Mouse (Mus musculus): ENCODE measurements around the gene Lrrc72. TPM values are rescaled to one million over a fixed set of nuclear protein-coding genes. Genes with fewer than 3 reads are reported as not detected.

Lrrc72 gene
- not detected in 2 replicates for polyA plus RNA-seq (2014; fragmentation: Nextera tagmentation; extraction: Ambion mirVana)

GRCm38 (mm10) chr12:36253298-36253697 is at the start of gene Lrrc72:
Gene Lrrc72 (minus strand): TSS chr12:36253398.
- H3K4me1 ChIP-seq (ENCODE audit: control insufficient read depth, insufficient read depth, low read length) = no peaks in the 10 kb centered on the region
- no peaks in the 10 kb centered on the region for H3K27me3 ChIP-seq (ENCODE audit: control insufficient read depth, insufficient read depth, low read length)
- no peaks in the 10 kb centered on the region for H3K9me3 ChIP-seq (ENCODE audit: control insufficient read depth, low read length)
- no peak within 1 kb of the TSS for H3K4me3 ChIP-seq (ENCODE audit: low read depth, low read length)
- H3K36me3 ChIP-seq (ENCODE audit: control insufficient read depth, insufficient read depth, low read length) = no peaks in the 10 kb centered on the region
- H3K4me2 ChIP-seq = no peak within 1 kb of the TSS
- no peak within 1 kb of the TSS for H3K27ac ChIP-seq (ENCODE audit: low read depth, low read length)
- no peak for DNase-seq (ENCODE audit: low spot score, missing footprints)
- ATAC-seq (ENCODE audit: low FRiP score) = no peak
- H3K9ac ChIP-seq (ENCODE audit: low read length) = no peak within 1 kb of the TSS
- WGBS = 93% methylated on average over 9 of the region's 9 CpGs

GRCm38 (mm10) chr12:36302326-36302725 is 49.1 kb upstream of the Lrrc72 start:
- H3K27me3 ChIP-seq (ENCODE audit: control insufficient read depth, insufficient read depth, low read length) = no peaks in the 10 kb centered on the region
- H3K9me3 ChIP-seq (ENCODE audit: control insufficient read depth, low read length) = no peaks in the 10 kb centered on the region
- no peak overlapping the region for H3K9ac ChIP-seq (ENCODE audit: low read length)
- no peak overlapping the region for H3K4me3 ChIP-seq (ENCODE audit: low read depth, low read length)
- no peaks in the 10 kb centered on the region for H3K4me1 ChIP-seq (ENCODE audit: control insufficient read depth, insufficient read depth, low read length)
- no peak for ATAC-seq (ENCODE audit: low FRiP score)
- H3K36me3 ChIP-seq (ENCODE audit: control insufficient read depth, insufficient read depth, low read length) = no peaks in the 10 kb centered on the region
- no peak for DNase-seq (ENCODE audit: low spot score, missing footprints)
- no peak overlapping the region for H3K27ac ChIP-seq (ENCODE audit: low read depth, low read length)
- no peak overlapping the region for H3K4me2 ChIP-seq
- WGBS = 88% methylated on average over 12 of the region's 12 CpGs

DNA sequence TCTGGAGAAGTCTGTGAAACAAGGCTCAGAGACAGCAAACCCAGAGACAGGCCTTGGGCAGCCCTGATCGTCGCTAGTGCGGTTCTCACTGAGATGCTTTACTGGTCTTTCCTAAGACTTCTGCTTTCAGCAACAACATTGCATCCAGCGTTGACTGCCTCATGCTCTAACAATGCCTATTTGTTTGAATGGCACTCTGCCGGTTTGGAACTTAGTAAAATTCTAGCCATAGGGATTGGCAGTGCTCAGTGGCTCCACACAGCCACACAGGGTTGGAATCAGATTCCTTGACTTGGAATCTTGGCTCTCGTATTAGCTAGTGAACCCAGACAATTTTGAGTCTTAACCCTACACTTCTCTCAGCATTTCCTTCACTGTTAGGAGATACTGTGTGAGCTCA is 38.1 kb upstream of the Lrrc72 start:
- Histone ChIP-seq H3K27me3 (ENCODE audit: control insufficient read depth, insufficient read depth, low read length) (no peaks in the 10 kb centered on the region), H3K4me1 (ENCODE audit: control insufficient read depth, insufficient read depth, low read length) (no peaks in the 10 kb centered on the region), H3K4me3 (ENCODE audit: low read depth, low read length) (no peak overlapping the region), H3K9me3 (ENCODE audit: control insufficient read depth, low read length) (no peaks in the 10 kb centered on the region), H3K36me3 (ENCODE audit: control insufficient read depth, insufficient read depth, low read length) (no peaks in the 10 kb centered on the region), H3K27ac (ENCODE audit: low read depth, low read length) (no peak overlapping the region), H3K9ac (ENCODE audit: low read length) (no peak overlapping the region), H3K4me2 (no peak overlapping the region)
- ATAC-seq (ENCODE audit: low FRiP score) (no peak), DNase-seq (ENCODE audit: low spot score, missing footprints) (no peak)
- WGBS = 86% methylated on average over 6 of the region's 6 CpGs

- no peaks in the 10 kb centered on the region for H3K9me3 ChIP-seq (ENCODE audit: control insufficient read depth, low read length)
- no peaks in the 10 kb centered on the region for H3K4me1 ChIP-seq (ENCODE audit: control insufficient read depth, insufficient read depth, low read length)
- H3K27me3 ChIP-seq (ENCODE audit: control insufficient read depth, insufficient read depth, low read length) = no peaks in the 10 kb centered on the region
- H3K4me3 ChIP-seq (ENCODE audit: low read depth, low read length) = no peak overlapping the region
- H3K36me3 ChIP-seq (ENCODE audit: control insufficient read depth, insufficient read depth, low read length) = no peaks in the 10 kb centered on the region
- H3K4me2 ChIP-seq = no peak overlapping the region
- H3K27ac ChIP-seq (ENCODE audit: low read depth, low read length) = no peak overlapping the region
- no peak for ATAC-seq (ENCODE audit: low FRiP score)
- 90% methylated on average over 4 of the region's 4 CpGs for WGBS
- no peak overlapping the region for H3K9ac ChIP-seq (ENCODE audit: low read length)
- DNase-seq (ENCODE audit: low spot score, missing footprints) = no peak
Measured at GRCm38 (mm10) chr12:36290465-36290864, 37.3 kb upstream of the Lrrc72 start.

DNA sequence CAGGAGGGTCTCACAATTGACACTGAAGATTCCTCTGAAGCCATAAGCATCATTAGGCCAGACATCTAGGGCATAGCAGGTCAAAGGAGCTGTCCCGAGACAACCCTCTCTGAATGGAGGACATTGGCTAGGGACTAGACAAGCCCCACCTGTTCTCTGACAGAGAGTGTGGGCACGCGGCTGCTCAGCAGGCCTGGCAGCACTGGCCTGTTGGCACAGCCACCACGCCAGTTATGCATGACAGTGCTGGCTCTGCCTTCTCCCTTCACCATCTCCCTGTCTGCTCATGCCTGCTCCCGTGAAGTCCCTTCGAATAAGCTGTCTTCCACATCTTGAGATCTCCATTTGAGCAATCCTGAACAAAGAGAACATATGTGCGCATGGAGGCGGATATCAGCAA is 36.4 kb upstream of the Lrrc72 start:
- H3K4me1 ChIP-seq (ENCODE audit: control insufficient read depth, insufficient read depth, low read length) = no peaks in the 10 kb centered on the region
- 84% methylated on average over 8 of the region's 8 CpGs for WGBS
- no peak overlapping the region for H3K4me3 ChIP-seq (ENCODE audit: low read depth, low read length)
- ATAC-seq (ENCODE audit: low FRiP score) = no peak
- no peak overlapping the region for H3K27ac ChIP-seq (ENCODE audit: low read depth, low read length)
- H3K36me3 ChIP-seq (ENCODE audit: control insufficient read depth, insufficient read depth, low read length) = no peaks in the 10 kb centered on the region
- no peak overlapping the region for H3K9ac ChIP-seq (ENCODE audit: low read length)
- H3K27me3 ChIP-seq (ENCODE audit: control insufficient read depth, insufficient read depth, low read length) = no peaks in the 10 kb centered on the region
- no peak overlapping the region for H3K4me2 ChIP-seq
- no peak for DNase-seq (ENCODE audit: low spot score, missing footprints)
- H3K9me3 ChIP-seq (ENCODE audit: control insufficient read depth, low read length) = no peaks in the 10 kb centered on the region

GRCm38 (mm10) chr12:36274823-36275222 is 21.6 kb upstream of the Lrrc72 start:
- DNase-seq (ENCODE audit: low spot score, missing footprints) (no peak), ATAC-seq (ENCODE audit: low FRiP score) (no peak)
- no peak overlapping the region for H3K27ac ChIP-seq (ENCODE audit: low read depth, low read length)
- H3K9ac ChIP-seq (ENCODE audit: low read length) = no peak overlapping the region
- H3K36me3 ChIP-seq (ENCODE audit: control insufficient read depth, insufficient read depth, low read length) = no peaks in the 10 kb centered on the region
- WGBS = 88% methylated on average over 3 of the region's 3 CpGs
- no peak overlapping the region for H3K4me3 ChIP-seq (ENCODE audit: low read depth, low read length)
- H3K27me3 ChIP-seq (ENCODE audit: control insufficient read depth, insufficient read depth, low read length) = no peaks in the 10 kb centered on the region
- H3K4me2 ChIP-seq = no peak overlapping the region
- H3K9me3 ChIP-seq (ENCODE audit: control insufficient read depth, low read length) = no peaks in the 10 kb centered on the region
- no peaks in the 10 kb centered on the region for H3K4me1 ChIP-seq (ENCODE audit: control insufficient read depth, insufficient read depth, low read length)

DNA sequence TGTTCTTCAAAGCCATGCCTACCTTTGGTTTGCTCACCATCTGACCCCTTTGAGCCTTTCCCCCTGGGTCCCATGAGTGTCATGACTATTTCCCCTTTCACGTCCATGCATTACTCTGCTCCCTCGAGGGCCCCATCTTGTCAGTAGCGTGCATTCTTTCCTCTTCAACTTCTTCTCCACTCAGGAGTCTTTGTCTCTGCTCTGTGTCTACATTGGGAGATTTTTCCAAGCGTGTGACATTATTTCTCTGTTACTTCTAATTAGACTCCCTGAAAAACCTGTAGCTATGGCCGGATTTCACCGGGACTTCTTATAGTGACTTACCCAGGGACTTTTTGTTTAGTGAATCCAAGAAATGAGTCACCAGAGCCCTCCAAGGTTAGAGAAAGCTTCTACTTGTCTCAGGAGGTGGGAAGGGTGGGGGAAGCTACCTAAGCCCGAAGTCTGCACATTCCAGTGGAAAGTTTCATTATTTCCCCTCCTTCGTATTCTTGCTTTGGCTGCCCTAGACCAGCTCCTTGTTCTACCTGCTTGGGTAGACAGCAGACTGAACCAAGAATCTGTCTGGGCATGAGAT is 14.6 kb upstream of the Lrrc72 start:
- ATAC-seq (ENCODE audit: low FRiP score) (no peak), DNase-seq (ENCODE audit: low spot score, missing footprints) (no peak)
- Histone ChIP-seq H3K27ac (ENCODE audit: low read depth, low read length) (no peak overlapping the region), H3K4me1 (ENCODE audit: control insufficient read depth, insufficient read depth, low read length) (no peaks in the 10 kb centered on the region), H3K27me3 (ENCODE audit: control insufficient read depth, insufficient read depth, low read length) (no peaks in the 10 kb centered on the region), H3K9me3 (ENCODE audit: control insufficient read depth, low read length) (no peaks in the 10 kb centered on the region), H3K4me2 (no peak overlapping the region), H3K36me3 (ENCODE audit: control insufficient read depth, insufficient read depth, low read length) (no peaks in the 10 kb centered on the region), H3K9ac (ENCODE audit: low read length) (no peak overlapping the region), H3K4me3 (ENCODE audit: low read depth, low read length) (no peak overlapping the region)
- 88% methylated on average over 8 of the region's 8 CpGs for WGBS

GRCm38 (mm10) chr12:36262116-36262721 is 9.0 kb upstream of the Lrrc72 start:
- Histone ChIP-seq H3K27me3 (ENCODE audit: control insufficient read depth, insufficient read depth, low read length) (no peaks in the 10 kb centered on the region), H3K9me3 (ENCODE audit: control insufficient read depth, low read length) (no peaks in the 10 kb centered on the region), H3K36me3 (ENCODE audit: control insufficient read depth, insufficient read depth, low read length) (no peaks in the 10 kb centered on the region), H3K4me3 (ENCODE audit: low read depth, low read length) (no peak overlapping the region), H3K4me2 (no peak overlapping the region), H3K27ac (ENCODE audit: low read depth, low read length) (no peak overlapping the region), H3K9ac (ENCODE audit: low read length) (no peak overlapping the region), H3K4me1 (ENCODE audit: control insufficient read depth, insufficient read depth, low read length) (no peaks in the 10 kb centered on the region)
- WGBS = 82% methylated on average over 11 of the region's 11 CpGs
- no peak for ATAC-seq (ENCODE audit: low FRiP score)
- no peak for DNase-seq (ENCODE audit: low spot score, missing footprints)

GRCm38 (mm10) chr12:36255413-36255812 is 2.2 kb upstream of the Lrrc72 start:
- H3K27ac ChIP-seq (ENCODE audit: low read depth, low read length) = no peak overlapping the region
- no peak overlapping the region for H3K4me3 ChIP-seq (ENCODE audit: low read depth, low read length)
- ATAC-seq (ENCODE audit: low FRiP score) (no peak), DNase-seq (ENCODE audit: low spot score, missing footprints) (no peak)
- no peak overlapping the region for H3K4me2 ChIP-seq
- WGBS = 83% methylated on average over 5 of the region's 5 CpGs
- H3K9ac ChIP-seq (ENCODE audit: low read length) = no peak overlapping the region
- H3K4me1 ChIP-seq (ENCODE audit: control insufficient read depth, insufficient read depth, low read length) = no peaks in the 10 kb centered on the region
- no peaks in the 10 kb centered on the region for H3K9me3 ChIP-seq (ENCODE audit: control insufficient read depth, low read length)
- no peaks in the 10 kb centered on the region for H3K27me3 ChIP-seq (ENCODE audit: control insufficient read depth, insufficient read depth, low read length)
- H3K36me3 ChIP-seq (ENCODE audit: control insufficient read depth, insufficient read depth, low read length) = no peaks in the 10 kb centered on the region
